Mouse (Mus musculus) erythroblast, embryonic 14.5 days (primary cell): ENCODE data around the gene Col2a1.

Source experiments
- GATA1 ChIP-seq: IDR thresholded peaks from 2 replicates; pipeline ENCODE4 v1.6.1; 2012; ENCODE audit warnings: low read length, inconsistent platforms, mixed read lengths
- TAL1 ChIP-seq: IDR thresholded peaks from 3 replicates; pipeline ENCODE4 v1.6.1; 2012; ENCODE audit warnings: low read length, inconsistent platforms, mixed read lengths

GRCm38 (mm10) chr15:97963329-97963988, 41.0 kb downstream of the Col2a1 start:
- no peak for TF ChIP-seq TAL1
- no peak for TF ChIP-seq GATA1
